Mouse (Mus musculus) midbrain, embryonic 10.5 days (tissue): Measurements from ENCODE around the gene Uhmk1. TPM values are rescaled to one million over a fixed set of nuclear protein-coding genes. Genes with fewer than 3 reads are reported as not detected.

ENCODE experiments used
- DNase-seq: peaks from one replicate; pipeline ENCODE4 v3.0.0-alpha.2; 2017; ENCODE audit warnings: low spot score
- H3K27ac ChIP-seq: fragments of 300-500 bp; sonication (generic); replicated peaks from 2 replicates; pipeline ENCODE4 v1.5.1; 2016; ENCODE audit warnings: mild to moderate bottlenecking
- H3K27me3 ChIP-seq: fragments of 300-500 bp; sonication (generic); 2 replicates; pipeline ENCODE4 v1.6.1; 2016; ENCODE audit warnings: low read depth, mild to moderate bottlenecking; ENCODE audit not compliant: poor library complexity, severe bottlenecking
- H3K36me3 ChIP-seq: fragments of 300-500 bp; sonication (generic); 2 replicates; pipeline ENCODE4 v1.6.1; 2016; ENCODE audit warnings: mild to moderate bottlenecking, moderate library complexity
- H3K4me1 ChIP-seq: fragments of 300-500 bp; sonication (generic); 2 replicates; pipeline ENCODE4 v1.6.1; 2016
- H3K4me3 ChIP-seq: fragments of 300-500 bp; sonication (generic); 2 replicates; pipeline ENCODE4 v1.5.1; 2016; ENCODE audit warnings: mild to moderate bottlenecking, moderate library complexity
- H3K9me3 ChIP-seq: fragments of 300-500 bp; sonication (generic); replicated peaks from 2 replicates; pipeline ENCODE4 v1.6.1; 2016; ENCODE audit warnings: mild to moderate bottlenecking
- WGBS: fragments of 180-500 bp; shearing (Covaris S2); methylation state at CpG from one replicate; pipeline ENCODE4 v1.1.7; 2016; 5-methylcytosine and 5-hydroxymethylcytosine counted together
- polyA plus RNA-seq: library from polyadenylated mRNA; unstranded; fragments of >200 nt; fragmentation: Nextera tagmentation; extraction: Ambion mirVana; gene quantifications from 2 replicates; pipeline ENCODE4 v1.2.1, GENCODE M21; 2016

Uhmk1 gene
- polyA plus RNA-seq, 1 experiment from 2014 or later: 9.2 TPM

DNA sequence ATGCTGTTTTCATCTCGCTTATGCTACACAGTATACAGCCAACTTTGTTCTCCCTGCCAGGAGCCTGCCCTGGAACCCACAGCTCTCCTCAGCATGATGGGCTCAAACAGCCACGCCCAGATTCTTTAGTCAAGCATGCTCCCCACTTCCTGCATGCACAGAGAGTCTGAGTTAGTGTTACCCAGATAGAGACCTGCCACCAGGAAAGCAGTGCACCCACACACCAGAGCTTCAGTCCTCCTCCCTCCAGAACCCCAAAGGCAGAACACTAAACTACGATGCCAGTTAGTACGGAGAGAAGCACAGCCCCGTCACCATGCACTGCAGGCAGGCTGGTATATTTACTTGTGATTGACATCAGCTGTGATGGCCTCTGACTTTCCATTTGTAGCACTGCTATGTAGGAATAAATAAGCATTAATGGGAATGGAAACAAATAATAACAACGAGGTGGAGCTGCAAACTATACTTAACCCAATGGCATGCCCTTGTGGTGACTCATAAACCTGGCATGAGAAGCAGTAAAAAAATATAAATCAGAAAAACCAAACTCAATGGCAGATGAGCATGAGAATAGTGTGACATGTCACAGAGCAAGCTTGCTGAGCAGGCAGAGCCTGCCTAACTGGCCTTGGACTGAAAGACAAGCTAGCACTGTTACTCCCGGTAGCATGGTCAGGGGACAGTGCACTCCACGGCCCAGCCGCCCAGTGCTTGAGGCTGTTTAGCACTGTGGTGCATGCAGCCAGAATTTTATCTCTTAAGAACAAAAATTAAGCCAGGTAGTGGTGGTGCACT, 67.3 kb downstream of the Uhmk1 start:
- Histone ChIP-seq H3K4me3 (no peak overlapping the region), H3K4me1 (no peaks in the 10 kb centered on the region), H3K36me3 (peaks cover 47% of the 10 kb centered on the region), H3K27me3 (no peaks in the 10 kb centered on the region), H3K27ac (no peak overlapping the region), H3K9me3 (no peaks in the 10 kb centered on the region)
- WGBS: 93% methylated on average over 9 of the region's 9 CpGs
- no peak for DNase-seq

DNA sequence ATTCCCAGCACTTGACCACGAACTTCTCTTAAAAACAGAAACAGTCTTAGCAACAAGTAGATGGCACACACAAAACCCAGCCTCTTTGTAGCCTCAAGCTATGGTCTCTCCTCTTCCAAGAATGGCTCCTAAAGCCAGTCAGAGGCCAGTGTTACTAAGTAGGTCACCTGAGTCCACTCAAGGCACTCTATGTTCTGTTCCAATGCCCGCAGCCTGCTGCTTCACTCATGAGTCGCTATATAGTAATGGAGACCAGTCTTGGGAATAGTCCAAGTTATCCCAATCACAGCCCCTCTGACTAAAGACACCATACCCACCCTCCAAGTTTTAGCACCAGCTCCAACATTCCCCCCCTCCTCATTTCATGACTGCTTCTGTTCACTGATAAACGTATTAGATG, 69.6 kb downstream of the Uhmk1 start:
- Histone ChIP-seq H3K27me3 (no peaks in the 10 kb centered on the region), H3K4me1 (no peaks in the 10 kb centered on the region), H3K27ac (no peak overlapping the region), H3K9me3 (no peaks in the 10 kb centered on the region), H3K36me3 (peaks cover 55% of the 10 kb centered on the region), H3K4me3 (no peak overlapping the region)
- 91% methylated on average over 4 of the region's 4 CpGs for WGBS
- no peak for DNase-seq

Other genes with a start within 250 kb of the Uhmk1 start
- 26.0 and 29.6 TPM in 2 replicates for gene Hsd17b7, start 246.2 kb downstream of the Uhmk1 start, polyA plus RNA-seq
- 22.8 and 23.0 TPM in 2 replicates for gene Ddr2, start 104.6 kb downstream of the Uhmk1 start, polyA plus RNA-seq
- gene Uap1, start 40.4 kb downstream of the Uhmk1 start, polyA plus RNA-seq: 52.0 and 55.5 TPM in 2 replicates
- not detected in 2 replicates for gene Sh2d1b2, start 17.4 kb upstream of the Uhmk1 start, polyA plus RNA-seq
- gene Sh2d1b1, start 61.9 kb upstream of the Uhmk1 start, polyA plus RNA-seq: not detected in 2 replicates
- 2.7 and 3.1 TPM in 2 replicates for gene Gm7694, start 90.9 kb upstream of the Uhmk1 start, polyA plus RNA-seq
- 0.84 and 1.4 TPM in 2 replicates for gene Spata46, start 93.4 kb upstream of the Uhmk1 start, polyA plus RNA-seq